Mouse (Mus musculus): ENCODE results near the gene Shd. TPM values are rescaled to one million over a fixed set of nuclear protein-coding genes. Genes with fewer than 3 reads are reported as not detected.

Gene Shd
- total and polyA plus RNA-seq, 3 experiments, result 0.46 to 0.87 (median 0.47) TPM

DNA sequence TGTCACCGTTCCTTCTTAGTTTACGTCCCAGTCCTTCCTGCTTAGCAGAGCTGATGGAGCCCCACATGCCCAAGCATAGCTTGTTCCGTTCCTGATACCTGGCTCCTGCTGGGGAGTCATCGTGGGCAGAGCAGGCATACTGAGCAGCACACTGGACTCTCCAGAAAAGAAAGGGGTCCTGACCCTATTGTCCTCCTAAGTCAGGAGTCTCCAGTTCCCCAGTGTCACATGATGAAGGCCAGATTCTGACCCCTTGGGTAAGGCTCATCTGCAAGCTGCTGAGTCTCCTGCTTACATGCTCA, 52.7 kb downstream of the Shd start:
- Histone ChIP-seq H3K4me3 (replicated peaks in 1 of 3; ENCODE audit: low read depth in 2 of 3, low read length in 2 of 3, poor library complexity in 1 of 3) (no peak overlapping the region), H3K27me3 (replicated peaks) (no peaks in the 10 kb centered on the region), H3K4me2 (ENCODE audit: insufficient read depth, low read depth, poor library complexity, severe bottlenecking) (no peak overlapping the region), H3K9me3 (replicated peaks; ENCODE audit: low read length) (no peaks in the 10 kb centered on the region), H3K4me1 (ENCODE audit: control insufficient read depth in 1 of 2, insufficient read depth in 2 of 2) (peaks cover 36 to 83% of the 10 kb centered on the region in 2 experiments), H3K79me2 (replicated peaks; ENCODE audit: control insufficient read depth, extremely low read depth, insufficient read depth, poor library complexity, severe bottlenecking) (peaks cover 24% of the 10 kb centered on the region), H3K27ac (ENCODE audit: insufficient read depth, low read depth) (0 out of 2 replicates have a peak overlapping the region, but pooled peaks have one; percentile 24), H3K36me3 (replicated peaks in 1 of 2; ENCODE audit: control insufficient read depth in 1 of 2, insufficient read depth in 1 of 2, low read length in 1 of 2) (peaks cover 31 to 88% of the 10 kb centered on the region in 2 experiments), H3K9ac (ENCODE audit: insufficient read depth, low read depth) (no peak overlapping the region)
- in situ Hi-C loops (cut with MboI; ENCODE audit: low pct_ligation_motif_present, low pct_unique_long_range_greater_than_20kb, low sequenced_read_pairs), result no loop called here
- no peak for TF ChIP-seq MEF2A (IDR thresholded peaks at IDR 0.05; ENCODE audit: borderline replicate concordance, low read depth, low read length)
- TF ChIP-seq USF2 (conservative IDR thresholded peaks at IDR 0.05; ENCODE audit: low read depth, low read length), result no peak
- no peak for TF ChIP-seq POLR2A (IDR thresholded peaks at IDR 0.05; ENCODE audit: low read depth, low read length)
- TF ChIP-seq MYC (IDR thresholded peaks at IDR 0.05; ENCODE audit: low read depth, low read length), result no peak
- TF ChIP-seq ZC3H11A (IDR thresholded peaks at IDR 0.05; ENCODE audit: low read depth, low read length), result no peak
- TF ChIP-seq CHD2 (IDR thresholded peaks at IDR 0.05; ENCODE audit: low read length), result no peak
- TF ChIP-seq SMC3 (IDR thresholded peaks at IDR 0.05; ENCODE audit: low read depth, low read length), result no peak
- no peak for TF ChIP-seq GABPA (IDR thresholded peaks at IDR 0.05; ENCODE audit: insufficient replicate concordance, low read depth, low read length)
- no peak for TF ChIP-seq NRF1 (IDR thresholded peaks at IDR 0.05; ENCODE audit: low read depth, low read length)
- no peak for TF ChIP-seq KAT2A (IDR thresholded peaks at IDR 0.05; ENCODE audit: insufficient replicate concordance, low read length)
- no peak for TF ChIP-seq MXI1 (IDR thresholded peaks at IDR 0.05; ENCODE audit: low read depth, low read length)
- no peak for TF ChIP-seq ZNF384 (IDR thresholded peaks at IDR 0.05; ENCODE audit: low read depth, low read length)
- TF ChIP-seq ZKSCAN1 (IDR thresholded peaks at IDR 0.05; ENCODE audit: borderline replicate concordance, low read depth, low read length), result no peak
- TF ChIP-seq ELF1 (IDR thresholded peaks at IDR 0.05; ENCODE audit: low read depth, low read length), result no peak
- TF ChIP-seq MAX (IDR thresholded peaks at IDR 0.05; ENCODE audit: low read length), result no peak
- TF ChIP-seq RCOR1 (conservative IDR thresholded peaks at IDR 0.05; ENCODE audit: low read depth, low read length), result no peak
- TF ChIP-seq MAFK (IDR thresholded peaks at IDR 0.05; ENCODE audit: insufficient replicate concordance, low read length), result no peak
- no peak for TF ChIP-seq TBP (conservative IDR thresholded peaks at IDR 0.05; ENCODE audit: low read depth, low read length)
- DNase-seq (ENCODE audit: extremely low read depth), result no peak
- dilution Hi-C loops (cut with MboI; ENCODE audit: extremely low pct_ligation_motif_present, extremely low pct_unique_long_range_greater_than_20kb, low sequenced_read_pairs), result no loop called here

DNA sequence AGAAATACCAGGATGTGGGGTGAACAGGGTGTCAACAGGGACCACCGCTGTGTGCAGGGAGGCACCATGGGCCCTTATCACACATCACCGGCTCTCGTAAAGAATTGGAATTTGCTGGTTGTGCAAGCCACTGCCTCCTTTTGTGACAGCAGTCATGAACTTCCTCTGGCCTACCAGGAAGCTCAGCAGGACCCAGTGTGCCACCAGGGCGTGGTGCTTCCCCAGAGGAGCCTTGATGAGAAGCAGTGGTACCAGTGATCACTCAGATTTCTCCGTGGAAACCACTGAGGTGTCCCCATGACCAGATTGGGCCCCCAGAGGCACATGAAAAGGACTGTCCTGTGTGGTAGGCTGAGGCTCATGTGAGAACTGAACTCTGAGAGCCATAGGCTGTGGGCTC, 53.1 kb downstream of the Shd start:
- H3K79me2 ChIP-seq (replicated peaks; ENCODE audit: control insufficient read depth, extremely low read depth, insufficient read depth, poor library complexity, severe bottlenecking), result peaks cover 25% of the 10 kb centered on the region
- no peak overlapping the region for H3K4me3 ChIP-seq (replicated peaks in 1 of 3; ENCODE audit: low read depth in 2 of 3, low read length in 2 of 3, poor library complexity in 1 of 3)
- TF ChIP-seq MEF2A (IDR thresholded peaks at IDR 0.05; ENCODE audit: borderline replicate concordance, low read depth, low read length) (no peak), CHD1 (IDR thresholded peaks at IDR 0.05; ENCODE audit: low read depth, low read length) (no peak), SIN3A (IDR thresholded peaks at IDR 0.05; ENCODE audit: low read length) (no peak)
- peaks cover 31 to 88% of the 10 kb centered on the region in 2 experiments for H3K36me3 ChIP-seq (replicated peaks in 1 of 2; ENCODE audit: control insufficient read depth in 1 of 2, insufficient read depth in 1 of 2, low read length in 1 of 2)
- no peak for DNase-seq (ENCODE audit: extremely low read depth)
- H3K4me2 ChIP-seq (ENCODE audit: insufficient read depth, low read depth, poor library complexity, severe bottlenecking), result no peak overlapping the region
- H3K27ac ChIP-seq (ENCODE audit: insufficient read depth, low read depth), result peak overlapping the region; percentile 24; the same call in 1 of the 2 replicates
- no peak overlapping the region for H3K9ac ChIP-seq (ENCODE audit: insufficient read depth, low read depth)
- no peaks in the 10 kb centered on the region for H3K9me3 ChIP-seq (replicated peaks; ENCODE audit: low read length)
- in situ Hi-C loops (cut with MboI; ENCODE audit: low pct_ligation_motif_present, low pct_unique_long_range_greater_than_20kb, low sequenced_read_pairs) (no loop called here), dilution Hi-C loops (cut with MboI; ENCODE audit: extremely low pct_ligation_motif_present, extremely low pct_unique_long_range_greater_than_20kb, low sequenced_read_pairs) (no loop called here)
- H3K4me1 ChIP-seq (ENCODE audit: control insufficient read depth in 1 of 2, insufficient read depth in 2 of 2), result peaks cover 36 to 87% of the 10 kb centered on the region in 2 experiments
- H3K27me3 ChIP-seq (replicated peaks), result no peaks in the 10 kb centered on the region
